Mouse (Mus musculus) cerebellum, adult (tissue): Measurements from ENCODE around the gene Iqcg.
"Not testable (repeated sequence)": the region's sequence is repeated elsewhere in the genome, so short reads cannot be mapped to it uniquely, and the experiment has no call there.

Experiments
- ATAC-seq: cut with Nextera tagmentation; 2 replicates; pipeline ENCODE4 v1.9.2; 2017; ENCODE audit warnings: mild to moderate bottlenecking, moderate library complexity, mixed read lengths; ENCODE audit not compliant: insufficient number of reproducible peaks, low FRiP score, low TSS enrichment

Gene Iqcg

GRCm38 (mm10) chr16:33054927-33055326 lies 1.1 kb downstream of the Iqcg start:
- ATAC-seq: not testable (repeated sequence)

GRCm38 (mm10) chr16:33053141-33053540 lies 2.9 kb downstream of the Iqcg start:
- ATAC-seq: no peak

- ATAC-seq: no peak
Observed at GRCm38 (mm10) chr16:33049809-33050208, 6.2 kb downstream of the Iqcg start.

GRCm38 (mm10) chr16:33048686-33049085 lies 7.3 kb downstream of the Iqcg start:
- no peak for ATAC-seq

GRCm38 (mm10) chr16:33048004-33048403 lies 8.0 kb downstream of the Iqcg start:
- no peak for ATAC-seq

- ATAC-seq: no peak
Observed at GRCm38 (mm10) chr16:33043268-33043667, 12.8 kb downstream of the Iqcg start.

- no peak for ATAC-seq
Observed at GRCm38 (mm10) chr16:33042682-33043081, 13.3 kb downstream of the Iqcg start.

- ATAC-seq: no peak
Observed at GRCm38 (mm10) chr16:33036006-33036405, 20.0 kb downstream of the Iqcg start.

GRCm38 (mm10) chr16:33026357-33026756 lies 29.7 kb downstream of the Iqcg start:
- no peak for ATAC-seq

GRCm38 (mm10) chr16:33024456-33025104 lies 31.4 kb downstream of the Iqcg start:
- no peak for ATAC-seq

- ATAC-seq: peak; percentile 83
Observed at GRCm38 (mm10) chr16:33023750-33024149, 32.3 kb downstream of the Iqcg start.

GRCm38 (mm10) chr16:33021381-33021780 lies 34.6 kb downstream of the Iqcg start:
- no peak for ATAC-seq

GRCm38 (mm10) chr16:33019117-33019770 lies 36.8 kb downstream of the Iqcg start:
- no peak for ATAC-seq

GRCm38 (mm10) chr16:33017677-33018349 lies 38.2 kb downstream of the Iqcg start:
- ATAC-seq: no peak

- no peak for ATAC-seq
Observed at GRCm38 (mm10) chr16:33015986-33016385, 40.0 kb downstream of the Iqcg start.

- no peak for ATAC-seq
Observed at GRCm38 (mm10) chr16:33015396-33015907, 40.6 kb downstream of the Iqcg start.

GRCm38 (mm10) chr16:33014921-33015320 lies 41.1 kb downstream of the Iqcg start:
- ATAC-seq: peak; percentile 58; the same call in 1 of the 2 replicates

GRCm38 (mm10) chr16:33013801-33014200 lies 42.2 kb downstream of the Iqcg start:
- ATAC-seq: no peak

- ATAC-seq: no peak
Observed at GRCm38 (mm10) chr16:33010166-33010565, 45.9 kb downstream of the Iqcg start.

- ATAC-seq: no peak
Observed at GRCm38 (mm10) chr16:33007436-33007835, 48.6 kb downstream of the Iqcg start.

GRCm38 (mm10) chr16:33006888-33007287 lies 49.1 kb downstream of the Iqcg start:
- 0 out of 2 replicates have a peak, but pooled peaks have one; percentile 21 for ATAC-seq
